Mouse (Mus musculus) testis, adult 2 months (tissue): ENCODE measurements around the gene Cdk20.

ENCODE experiments used
- CTCF ChIP-seq: fragments of 200-500 bp; IDR thresholded peaks from 2 replicates; pipeline ENCODE4 v1.5.1; 2012; ENCODE audit warnings: low read depth, mild to moderate bottlenecking, inconsistent platforms, low read length, moderate library complexity; ENCODE audit not compliant: control insufficient read depth, insufficient read depth, insufficient replicate concordance
- POLR2A ChIP-seq: fragments of 200-500 bp; IDR thresholded peaks from 2 replicates; pipeline ENCODE4 v1.6.1; 2012; ENCODE audit warnings: low read depth, mild to moderate bottlenecking, inconsistent platforms, low read length, moderate library complexity; ENCODE audit not compliant: control insufficient read depth

- TF ChIP-seq CTCF (no peak), POLR2A (no peak)
Observed at GRCm38 (mm10) chr13:64407992-64408391, 24.1 kb upstream of the Cdk20 start.
